Mouse (Mus musculus) testis, adult 2 months (tissue): Measurements from ENCODE around the gene Hspa4.

Source experiments
- CTCF ChIP-seq: fragments of 200-500 bp; IDR thresholded peaks from 2 replicates; pipeline ENCODE4 v1.5.1; 2012; ENCODE audit warnings: low read depth, mild to moderate bottlenecking, inconsistent platforms, low read length, moderate library complexity; ENCODE audit not compliant: control insufficient read depth, insufficient read depth, insufficient replicate concordance
- POLR2A ChIP-seq: fragments of 200-500 bp; IDR thresholded peaks from 2 replicates; pipeline ENCODE4 v1.6.1; 2012; ENCODE audit warnings: low read depth, mild to moderate bottlenecking, inconsistent platforms, low read length, moderate library complexity; ENCODE audit not compliant: control insufficient read depth

DNA sequence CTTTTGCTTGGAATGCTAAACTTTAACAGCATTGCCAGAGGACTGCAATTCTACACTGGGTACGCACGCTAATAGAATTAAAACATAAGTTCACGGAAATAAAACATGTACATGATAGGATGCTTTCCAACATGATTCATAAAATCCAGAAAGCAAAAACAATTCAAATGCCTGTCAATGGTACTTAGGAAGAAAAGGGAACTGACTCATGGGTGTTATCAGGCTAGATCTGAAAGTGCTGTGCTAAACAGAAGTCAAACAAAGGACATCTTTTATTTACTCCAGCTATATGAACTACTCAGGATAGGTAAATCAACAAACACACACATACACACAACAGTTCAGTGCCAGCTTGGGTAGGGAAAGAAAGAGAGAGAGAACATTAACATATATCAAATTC is 24.9 kb downstream of the Hspa4 start:
- no peak for TF ChIP-seq CTCF
- TF ChIP-seq POLR2A, result no peak
